Mouse (Mus musculus) NIH3T3 (cell line): ENCODE measurements around the gene Msantd2.

Experiments used
- DNase-seq: peaks from one replicate; pipeline ENCODE4 v3.0.0-alpha.2; 2012; ENCODE audit warnings: low read depth

Gene Msantd2

DNA sequence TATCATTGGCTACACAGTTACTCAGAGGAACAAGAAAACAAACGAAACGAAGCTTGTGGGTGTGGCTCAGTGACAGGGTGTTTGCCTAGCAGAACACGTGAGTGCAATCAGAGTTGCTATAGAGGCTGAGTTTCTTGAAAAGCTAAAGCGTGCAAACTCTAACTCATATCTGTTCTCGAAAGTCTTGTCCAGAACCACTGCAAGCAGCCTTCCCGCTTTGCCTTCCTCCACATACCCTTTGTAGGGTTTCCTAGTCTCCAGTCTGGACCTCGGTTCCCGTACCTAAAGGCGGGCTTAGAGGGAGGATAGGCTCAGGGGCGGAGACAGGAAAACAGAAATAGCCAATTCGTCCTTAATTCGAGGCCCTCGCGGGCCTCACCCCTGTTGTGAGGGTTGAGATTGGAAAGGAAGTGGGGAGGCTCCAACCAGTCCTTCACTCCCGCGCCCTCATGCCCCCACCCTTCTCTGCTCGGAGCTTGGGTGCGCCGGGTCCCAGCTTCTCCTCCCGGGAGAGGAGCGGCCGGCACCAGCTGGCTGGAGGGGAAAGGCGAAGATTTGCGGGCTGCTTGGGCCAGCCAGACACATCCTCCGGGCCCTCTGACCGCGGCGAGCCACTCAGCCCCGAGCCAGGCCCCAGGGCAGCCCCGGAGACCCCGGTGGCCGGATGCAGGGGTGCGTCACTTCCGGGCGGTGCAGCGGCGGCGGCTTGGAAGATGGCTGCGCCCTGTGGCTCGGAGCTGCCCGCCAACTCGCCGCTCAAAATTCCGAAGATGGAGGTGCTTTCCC lies at the start of gene Msantd2:
TSS of gene Msantd2 (plus strand) at position 709 of the 786 bp plus-strand sequence.
- DNase-seq = peak; percentile 89

DNA sequence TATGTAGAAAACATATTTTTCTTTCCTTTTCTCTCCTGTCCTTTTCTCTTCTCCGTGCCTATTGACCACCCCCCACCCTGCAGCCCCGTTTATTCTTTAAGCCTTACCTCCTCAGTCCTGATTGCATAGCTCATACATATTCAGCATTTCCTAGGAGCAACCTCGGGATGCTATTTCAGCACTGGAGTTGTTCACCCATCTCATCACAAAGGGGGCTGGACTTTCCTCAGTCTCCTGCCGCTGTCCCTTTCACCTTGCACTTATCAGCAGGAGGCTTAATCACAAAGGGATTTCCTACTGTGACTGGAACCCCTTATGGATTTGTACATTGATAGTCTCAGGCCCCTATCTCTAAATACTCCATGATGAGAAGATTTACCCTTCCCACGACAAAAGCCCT lies 36.7 kb upstream of the Msantd2 start:
- DNase-seq = no peak

DNA sequence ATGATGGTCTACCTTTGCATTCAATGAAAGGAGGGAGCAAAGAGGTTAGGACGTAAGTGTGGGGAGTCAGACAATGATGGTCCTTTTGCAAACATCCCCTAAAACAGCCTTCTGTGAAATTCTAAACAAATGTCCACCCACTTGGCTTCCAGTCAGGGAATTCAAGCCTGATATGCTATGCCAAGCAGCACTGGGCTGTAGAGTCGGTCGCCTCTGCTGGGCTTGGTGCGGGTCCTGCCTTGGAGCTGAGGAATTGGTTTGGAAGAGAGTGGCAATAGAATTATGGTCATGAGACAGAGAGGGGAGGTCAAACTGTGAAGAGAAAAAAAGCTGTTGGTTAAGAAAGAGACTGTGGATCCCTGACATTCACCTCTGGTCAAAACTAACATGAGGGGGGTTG lies 35.8 kb upstream of the Msantd2 start:
- no peak for DNase-seq

DNA sequence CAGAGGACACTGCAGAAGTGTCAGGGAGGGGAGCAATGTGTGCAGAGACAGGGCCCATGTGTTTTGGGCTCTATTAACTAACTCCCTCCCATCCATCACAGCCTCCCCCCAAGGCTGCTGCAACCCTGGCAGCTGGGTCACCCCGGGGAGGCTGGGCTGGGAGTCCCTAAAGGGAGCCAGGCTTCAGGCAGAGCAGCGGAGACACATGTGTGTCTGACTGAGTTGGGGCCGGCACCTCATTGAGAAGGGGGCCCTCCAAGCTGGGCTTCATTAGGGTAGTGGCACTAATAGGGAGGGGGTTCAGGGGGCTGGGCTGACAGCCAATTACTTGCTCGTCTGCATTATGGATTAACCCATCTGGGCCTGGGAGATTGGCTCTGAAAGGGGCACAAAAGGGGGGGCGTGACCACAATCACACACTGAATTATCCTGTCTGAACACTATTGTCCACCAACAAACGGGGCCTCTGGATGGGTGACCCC lies 35.1 kb upstream of the Msantd2 start:
- no peak for DNase-seq

DNA sequence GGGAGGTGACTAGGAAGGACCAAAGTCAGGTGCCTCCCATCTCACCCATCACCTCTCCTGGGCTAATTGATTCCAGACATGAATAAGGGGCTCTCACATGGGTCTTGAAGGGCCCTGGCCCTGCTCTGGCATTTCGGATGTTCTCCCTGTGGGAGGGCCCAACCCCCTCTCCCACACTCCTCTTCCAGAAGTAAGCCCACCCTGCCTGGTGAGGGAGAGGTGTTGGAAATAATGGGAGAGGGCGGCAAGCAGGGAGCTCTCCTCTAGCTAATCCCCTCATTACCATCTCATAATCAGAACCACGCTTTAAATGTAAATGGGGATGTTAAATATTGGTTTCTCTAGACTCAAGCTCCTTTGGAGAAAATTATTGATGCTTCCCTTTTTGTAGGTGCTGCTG lies 34.1 kb upstream of the Msantd2 start:
- DNase-seq = no peak

DNA sequence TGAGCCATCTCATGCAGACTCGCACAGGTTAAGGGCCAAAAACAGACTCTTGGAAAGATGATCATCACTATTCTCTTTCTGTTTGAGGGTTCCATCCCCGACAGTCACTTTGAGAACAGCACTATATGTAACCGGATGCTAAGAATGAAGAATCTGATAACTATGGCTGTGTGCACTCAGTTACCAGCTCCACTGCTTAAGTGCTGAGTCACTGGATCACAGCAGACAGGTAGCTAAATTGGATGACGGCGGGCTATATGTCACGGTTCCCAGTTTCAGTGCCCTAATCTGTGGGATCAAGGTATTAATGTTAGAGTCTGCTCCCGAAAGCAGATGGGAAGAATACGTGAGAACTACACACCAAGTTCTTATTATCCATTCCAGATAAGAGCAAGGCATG lies 33.3 kb upstream of the Msantd2 start:
- DNase-seq = no peak

DNA sequence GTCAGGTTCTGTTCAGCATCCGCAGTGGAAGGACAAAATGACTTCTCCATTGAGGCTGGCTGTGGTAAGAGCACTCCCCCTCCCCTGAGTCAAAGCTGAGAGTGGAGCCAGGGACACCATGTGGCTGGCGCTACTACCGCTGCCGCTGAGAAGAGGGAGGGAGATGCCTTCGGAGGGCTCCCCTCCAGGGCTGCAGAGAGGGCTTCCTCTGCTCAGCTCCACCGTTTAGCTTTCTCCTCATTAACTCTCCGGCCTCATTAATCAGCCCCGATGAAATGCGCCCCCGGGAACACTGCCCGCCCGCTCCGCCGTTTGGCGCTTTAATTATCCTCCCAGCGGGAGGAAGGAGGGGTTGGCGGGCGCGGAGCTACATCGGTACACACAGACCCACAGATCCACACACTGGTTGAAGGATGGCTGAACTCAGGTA lies 32.6 kb upstream of the Msantd2 start:
- DNase-seq = no peak

DNA sequence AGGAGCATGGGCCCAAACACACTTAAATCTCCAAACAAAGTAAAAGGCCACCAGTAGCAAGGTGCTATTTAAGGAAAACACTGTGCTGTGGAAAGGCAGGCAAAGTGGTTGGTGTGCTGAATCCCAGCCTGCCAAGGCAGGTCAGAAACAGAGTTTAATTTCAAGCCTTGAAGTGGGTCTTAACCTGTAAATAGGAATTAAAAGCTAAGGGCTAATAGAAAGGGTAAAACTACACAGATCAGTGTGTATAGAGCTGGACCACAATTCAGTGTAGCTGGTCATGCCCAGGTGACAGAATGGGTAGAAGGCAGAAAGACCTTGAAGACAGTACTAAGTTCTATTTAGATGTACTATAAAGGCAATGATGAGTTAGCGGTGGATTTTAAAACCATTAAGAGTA lies 32.0 kb upstream of the Msantd2 start:
- no peak for DNase-seq

DNA sequence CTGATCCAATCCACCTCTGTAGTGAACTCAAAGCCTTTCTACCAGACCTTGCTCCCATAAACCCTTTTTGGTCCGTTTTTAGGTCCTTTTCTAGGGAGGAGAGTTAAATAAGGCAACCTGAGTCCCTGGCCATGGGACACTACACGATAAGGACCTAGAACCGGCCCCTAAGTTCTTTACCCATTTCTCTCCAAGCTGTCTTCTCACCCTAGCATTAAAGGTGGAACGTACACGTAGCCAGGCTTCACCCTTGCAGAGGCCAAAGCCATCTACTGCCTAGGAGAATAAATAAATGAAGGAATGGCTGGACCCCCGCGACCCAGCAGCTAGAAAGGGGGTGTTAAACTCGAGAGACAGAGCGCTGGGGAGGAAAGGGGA lies 29.5 kb upstream of the Msantd2 start:
- DNase-seq = no peak

DNA sequence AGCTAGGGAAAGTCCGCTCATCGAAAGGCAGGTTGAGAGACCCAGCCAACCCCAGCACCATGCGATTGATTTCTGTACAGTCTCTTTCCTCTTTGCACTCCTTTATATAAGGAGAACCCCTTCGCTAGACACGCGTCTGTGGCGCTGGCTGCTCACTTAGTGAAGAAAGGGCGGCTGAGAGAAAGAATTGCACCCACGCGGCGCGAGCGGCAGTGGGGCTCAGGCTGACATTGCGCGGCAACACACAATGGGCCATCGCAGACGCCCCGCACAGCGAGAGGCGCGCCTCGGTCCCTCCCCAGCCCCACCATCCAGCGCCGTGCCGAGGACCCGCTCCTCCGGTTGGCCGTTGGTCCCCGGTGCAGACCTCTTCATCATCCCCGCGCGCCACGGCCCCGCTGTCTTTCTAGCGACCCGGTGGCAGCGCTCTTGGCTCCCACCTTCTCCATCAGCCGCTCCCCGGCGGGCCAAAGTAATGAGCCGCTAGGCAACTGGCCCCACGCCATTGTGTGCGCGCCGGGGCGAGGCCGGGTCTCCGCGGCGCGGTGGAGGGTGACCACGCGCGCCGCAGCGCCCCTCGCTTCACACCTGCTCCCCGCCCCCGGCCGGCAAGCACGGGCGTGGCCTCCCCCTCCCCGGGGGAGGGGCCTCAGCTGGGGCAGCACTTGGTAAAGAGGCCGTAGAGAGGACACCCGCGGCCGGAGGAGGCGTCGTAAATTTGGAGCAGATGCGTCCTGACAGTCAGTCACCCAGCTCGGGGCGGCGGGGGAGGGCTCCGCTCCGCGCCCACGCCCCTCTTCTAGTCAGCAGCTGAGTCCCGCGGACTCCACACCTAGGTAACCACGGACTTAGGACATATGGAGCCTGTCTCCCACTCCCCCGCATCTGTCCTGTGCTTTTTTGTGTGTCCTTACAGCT lies 28.8 kb upstream of the Msantd2 start:
- DNase-seq = no peak

DNA sequence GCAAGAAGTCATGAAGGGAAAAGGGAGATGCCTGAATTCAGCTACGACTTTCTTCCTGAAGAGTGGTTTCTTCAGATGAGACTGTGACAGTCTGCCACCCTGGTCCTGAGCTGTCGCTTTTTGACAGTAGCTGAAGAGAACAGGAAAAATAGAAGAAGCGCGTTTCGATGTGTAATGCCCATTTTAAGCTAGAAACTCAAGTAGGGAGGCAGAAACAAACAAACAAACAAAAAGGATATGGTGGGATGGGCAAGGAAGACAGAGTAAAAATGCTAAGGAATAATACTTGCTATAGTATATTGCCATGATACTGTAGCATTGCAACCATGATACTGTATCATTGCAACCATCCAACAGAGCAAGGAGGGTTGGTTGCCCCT lies 28.2 kb upstream of the Msantd2 start:
- no peak for DNase-seq

DNA sequence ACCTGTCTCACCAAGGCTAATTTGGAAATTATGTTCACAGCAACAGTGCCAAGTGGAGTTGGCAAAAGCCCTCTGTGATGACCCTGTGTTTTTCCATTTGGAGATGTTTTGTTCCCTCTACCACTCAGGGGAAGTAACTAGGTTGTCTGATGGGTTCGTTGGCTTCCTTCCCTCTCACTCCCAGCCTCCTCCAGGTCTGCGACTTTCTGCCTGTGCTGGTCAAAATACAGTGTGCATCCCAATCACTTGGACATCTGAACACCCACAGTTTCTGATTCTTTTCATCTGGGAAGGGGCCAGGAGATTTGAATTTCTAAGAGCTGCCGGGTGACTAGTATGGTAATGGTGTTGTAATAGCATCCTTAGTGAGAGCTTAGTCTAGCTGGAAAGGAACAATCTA lies 27.5 kb upstream of the Msantd2 start:
- no peak for DNase-seq

DNA sequence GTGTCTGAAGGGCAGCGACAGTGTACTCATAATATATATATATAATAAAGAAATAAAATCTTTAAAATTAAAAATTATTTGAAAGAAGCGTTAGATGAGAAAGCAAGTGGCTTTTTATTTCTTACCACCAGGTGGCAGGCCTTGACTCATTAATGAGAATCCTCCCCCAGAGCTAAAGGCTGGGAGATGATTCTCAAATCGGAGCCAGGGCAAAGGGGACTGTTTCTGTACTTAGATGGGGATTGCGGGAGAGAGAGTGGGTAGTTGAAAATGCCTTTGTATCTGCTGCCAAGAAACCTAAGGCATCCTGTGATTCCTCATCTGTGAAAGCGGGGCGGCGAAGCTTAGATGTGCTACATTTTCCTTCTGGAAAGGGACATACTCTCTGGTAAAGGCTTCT lies 26.4 kb upstream of the Msantd2 start:
- DNase-seq = peak; percentile 71

DNA sequence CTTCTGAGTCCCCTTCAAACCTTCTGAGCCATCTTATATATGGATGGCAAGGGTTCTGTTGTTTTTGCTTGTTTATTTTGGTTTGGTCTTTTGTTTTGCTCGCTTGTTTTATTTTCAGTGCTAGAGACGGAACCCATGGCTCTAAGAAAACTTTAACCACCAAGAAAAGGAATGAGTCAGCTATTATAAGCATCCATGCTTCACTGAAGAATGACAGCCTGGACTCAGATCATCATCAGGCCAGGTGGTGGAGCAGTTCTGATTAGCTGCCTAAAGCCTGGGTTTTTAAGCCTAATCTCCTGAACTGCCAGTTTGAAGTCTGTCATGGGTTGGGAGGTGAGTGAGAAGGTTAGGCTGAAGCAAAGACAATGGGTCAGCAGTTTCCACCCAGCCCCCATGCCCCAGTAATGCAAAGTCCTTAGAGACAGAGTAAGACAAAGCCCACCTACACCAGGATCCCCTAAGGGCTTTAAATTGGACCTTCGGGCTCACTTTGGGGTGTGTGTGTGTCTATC lies 15.5 kb upstream of the Msantd2 start:
- DNase-seq = no peak

DNA sequence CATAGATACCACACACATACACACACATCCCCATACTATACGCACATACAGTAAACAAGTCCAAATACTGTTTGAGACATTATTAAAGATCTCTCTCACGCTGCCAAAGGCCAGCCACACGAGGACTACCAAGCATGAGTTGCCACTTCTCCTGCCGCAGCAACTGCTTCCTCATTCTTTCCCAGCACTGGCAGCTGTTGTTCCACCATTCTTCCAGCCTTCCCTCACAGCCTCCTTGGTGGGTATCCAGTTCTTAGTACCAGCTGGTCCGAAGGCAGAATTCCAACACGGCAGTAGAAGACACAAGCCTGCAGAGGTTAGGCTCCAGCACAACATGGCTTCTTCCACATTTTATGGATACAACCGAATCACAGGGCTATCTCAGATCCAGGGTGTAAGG lies 14.2 kb upstream of the Msantd2 start:
- no peak for DNase-seq

DNA sequence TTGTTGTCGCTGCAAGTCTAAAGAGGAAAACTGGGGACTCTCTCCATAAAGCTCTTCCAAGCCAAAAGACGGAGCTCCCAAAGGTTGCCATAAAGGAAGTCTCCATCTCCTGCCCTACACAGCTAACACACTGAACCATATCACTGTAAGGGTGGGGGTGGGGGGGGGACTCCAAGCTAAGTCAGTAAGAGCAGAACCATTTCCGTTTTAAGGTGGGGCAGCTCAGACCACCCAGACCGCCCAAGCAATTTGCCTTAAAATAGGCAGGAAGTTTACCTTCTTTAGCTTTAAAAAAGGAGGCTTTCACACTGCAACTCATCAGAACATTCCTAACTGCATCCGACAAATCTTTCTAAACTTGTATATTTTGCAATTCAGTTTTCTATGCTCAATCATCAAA lies 4.0 kb upstream of the Msantd2 start:
- DNase-seq = no peak

DNA sequence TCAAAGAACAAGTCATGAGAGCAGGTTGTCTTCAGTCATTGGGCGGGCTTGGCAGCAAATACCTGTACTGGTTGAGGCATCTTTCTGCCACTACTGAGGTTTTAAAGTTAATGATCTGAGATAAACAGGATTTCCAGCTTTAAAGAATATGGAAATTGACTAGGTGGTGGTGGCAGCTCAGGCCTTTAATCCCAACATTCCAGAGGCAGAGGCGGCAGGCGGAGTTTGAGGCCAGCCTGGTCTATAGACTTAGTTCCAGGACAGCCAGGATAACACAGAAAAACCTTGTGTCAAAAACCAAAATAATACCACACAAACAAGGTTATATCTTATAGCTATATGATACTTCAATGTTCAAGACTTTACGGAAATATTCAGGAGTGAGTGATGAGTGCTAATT lies 1.1 kb upstream of the Msantd2 start:
- peak; percentile 24 for DNase-seq

DNA sequence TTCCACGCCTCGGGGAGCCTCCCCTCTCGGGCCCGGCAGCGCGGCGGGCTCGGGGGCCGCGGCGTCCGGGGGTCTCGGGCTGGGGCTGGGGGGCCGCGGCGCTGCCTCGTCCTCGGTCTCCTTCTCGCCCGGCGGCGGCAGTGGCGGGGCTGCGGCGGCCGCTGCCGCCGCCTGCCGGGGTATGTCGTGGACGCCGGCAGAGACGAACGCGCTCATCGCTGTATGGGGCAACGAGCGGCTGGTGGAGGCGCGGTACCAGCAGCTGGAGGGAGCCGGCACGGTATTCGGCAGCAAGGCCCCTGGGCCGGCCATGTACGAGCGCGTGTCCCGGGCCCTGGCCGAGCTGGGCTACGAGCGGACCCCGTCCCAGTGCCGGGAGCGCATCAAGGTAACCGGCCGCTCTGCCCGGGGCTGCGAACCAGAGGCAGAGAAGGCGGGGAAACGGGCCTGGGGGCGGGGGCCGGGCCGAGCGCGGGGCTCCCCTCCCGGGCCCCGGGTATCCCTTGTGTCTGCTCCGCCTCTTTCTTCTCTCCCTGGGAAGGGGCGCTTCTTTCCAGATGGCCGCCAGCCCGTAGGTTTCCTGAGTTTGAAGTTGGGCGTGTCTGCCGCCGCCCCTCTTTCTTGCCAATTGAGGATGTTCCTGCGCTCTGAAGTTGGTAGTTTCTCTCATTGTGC lies 464 bp downstream of the Msantd2 start:
- peak; percentile 62 for DNase-seq

DNA sequence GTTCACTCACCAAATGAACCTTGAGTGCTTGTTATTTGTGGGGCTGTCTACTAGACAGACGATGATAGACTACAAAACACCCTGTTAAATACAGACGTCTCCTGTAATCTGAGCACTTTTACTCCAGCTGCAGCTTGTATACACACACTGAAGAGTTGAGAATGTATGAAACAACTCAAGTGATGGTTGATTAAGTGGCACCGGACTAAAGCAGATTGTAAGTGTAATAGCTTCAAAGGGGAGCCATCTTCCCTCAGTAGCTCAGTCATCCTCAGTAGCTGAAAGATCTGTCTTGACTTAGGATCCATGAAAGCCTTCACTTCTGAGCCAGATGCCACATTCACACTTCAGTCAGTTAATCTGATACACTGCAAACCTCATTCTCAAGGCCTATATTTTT lies 6.6 kb downstream of the Msantd2 start:
- no peak for DNase-seq

DNA sequence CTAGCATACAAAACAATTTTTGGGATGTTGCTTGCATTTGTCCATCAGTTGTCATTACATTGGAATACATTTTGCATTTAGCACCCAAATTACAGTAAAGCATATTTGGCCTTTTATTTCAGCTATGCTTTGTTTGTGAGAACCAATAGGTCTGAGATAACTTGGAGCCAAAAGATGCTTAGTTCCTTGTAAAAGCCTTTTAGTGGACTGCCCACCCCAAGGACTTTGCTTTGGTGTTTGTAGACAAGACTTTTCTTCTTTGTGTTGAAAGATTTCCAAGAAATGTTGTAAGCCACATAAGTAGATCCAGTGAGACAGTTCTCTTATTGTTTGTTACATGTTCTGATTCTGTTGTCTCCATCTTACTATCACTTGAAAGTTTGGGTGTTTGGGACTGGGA lies 7.2 kb downstream of the Msantd2 start:
- no peak for DNase-seq

DNA sequence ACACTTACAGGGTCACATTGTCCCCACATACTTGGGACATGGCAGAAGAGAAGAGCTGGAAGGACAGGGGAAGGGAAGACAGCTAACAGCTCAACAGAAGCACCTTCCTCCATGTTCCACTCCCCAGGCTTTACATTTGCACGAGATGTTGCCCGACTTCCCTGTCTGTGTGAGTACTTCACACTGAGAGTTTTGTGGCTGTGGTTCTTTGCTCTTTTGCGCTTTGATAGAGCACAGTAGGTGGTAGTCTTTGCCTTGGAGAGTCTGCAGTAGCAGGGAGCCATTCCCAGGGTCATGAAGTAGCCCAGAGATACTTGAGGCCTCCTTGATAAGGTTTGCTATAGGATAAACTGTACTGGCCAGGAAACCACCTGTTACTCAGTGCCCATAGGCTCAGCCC lies 11.1 kb downstream of the Msantd2 start:
- no peak for DNase-seq

DNA sequence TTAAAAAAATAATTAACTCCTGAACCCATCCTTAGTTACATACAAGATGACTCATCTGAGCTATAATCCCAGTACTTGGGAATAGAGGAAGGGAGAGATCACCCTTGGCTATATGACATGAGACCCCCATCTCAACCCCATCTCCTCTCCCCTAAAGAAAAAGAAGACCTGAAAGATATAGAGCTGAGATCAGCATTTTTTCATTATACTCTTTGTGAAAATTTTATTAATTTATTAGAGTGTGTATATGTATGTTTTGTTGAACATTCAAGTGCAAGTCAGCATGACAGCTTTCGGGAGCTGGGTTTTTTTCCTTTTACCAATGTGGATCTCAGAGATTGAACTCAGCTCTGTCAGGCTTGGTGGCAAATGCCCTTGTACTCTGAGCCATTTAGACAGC lies 12.1 kb downstream of the Msantd2 start:
- DNase-seq = no peak
